Mouse (Mus musculus) ES-E14 (cell line): ENCODE measurements around the gene Pde8a.

Experiments used
- CHD2 ChIP-seq: IDR thresholded peaks from 2 replicates; pipeline ENCODE4 v1.6.1; 2014; ENCODE audit warnings: mild to moderate bottlenecking, low read depth, low read length, inconsistent platforms
- MAFK ChIP-seq: IDR thresholded peaks from 2 replicates; pipeline ENCODE4 v1.6.1; 2014; ENCODE audit warnings: mild to moderate bottlenecking, low read depth, low read length, inconsistent platforms; ENCODE audit not compliant: insufficient read depth

DNA sequence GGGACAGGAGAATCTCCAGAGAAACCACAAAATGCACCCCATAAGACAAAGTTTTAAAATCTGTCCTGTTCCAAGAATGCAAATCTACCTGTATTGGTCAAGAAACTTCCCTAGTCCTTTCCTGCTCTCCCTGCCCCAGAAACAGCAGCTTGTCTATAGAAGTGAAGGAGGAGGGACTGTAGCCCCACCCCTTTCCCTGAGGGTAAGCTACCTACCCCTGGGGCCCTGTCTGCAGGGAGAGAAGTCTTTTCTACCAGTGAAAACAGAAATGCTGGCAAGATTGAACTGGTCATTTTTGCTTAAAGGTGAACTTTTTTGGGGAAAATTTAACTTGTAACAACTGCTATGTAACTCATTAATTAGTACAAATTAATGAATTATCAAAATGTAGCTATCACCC, 41.2 kb downstream of the Pde8a start:
- TF ChIP-seq CHD2, result no peak
- no peak for TF ChIP-seq MAFK
